Mouse (Mus musculus) activated CD4-positive, CD25-positive, alpha-beta regulatory T cell, adult 4 months (primary cell): ENCODE results near the gene Wdfy2. TPM values are rescaled to one million over a fixed set of nuclear protein-coding genes. Genes with fewer than 3 reads are reported as not detected.
"Not testable (repeated sequence)": the region's sequence is repeated elsewhere in the genome, so short reads cannot be mapped to it uniquely, and the experiment has no call there.

Experiments used
- ATAC-seq: one replicate; pipeline ENCODE4 v1.8.0; 2017
- polyA plus RNA-seq, 2 experiments: library from polyadenylated mRNA; unstranded; fragments of 100-300 nt; shearing (Covaris generic); gene quantifications; one replicate each; pipeline ENCODE4 v1.2.1; 2017

Wdfy2 gene
- polyA plus RNA-seq, 2 experiments from 2014 or later: 3.9 to 4.5 TPM

GRCm38 (mm10) chr14:62880084-62880851, 42.8 kb downstream of the Wdfy2 start:
- no peak for ATAC-seq

GRCm38 (mm10) chr14:62882061-62882614, 44.7 kb downstream of the Wdfy2 start:
- ATAC-seq: no peak

GRCm38 (mm10) chr14:62883551-62883950, 46.1 kb downstream of the Wdfy2 start:
- no peak for ATAC-seq

- ATAC-seq: no peak
Measured at GRCm38 (mm10) chr14:62884171-62884570, 46.7 kb downstream of the Wdfy2 start.

GRCm38 (mm10) chr14:62884639-62885038, 47.2 kb downstream of the Wdfy2 start:
- no peak for ATAC-seq

GRCm38 (mm10) chr14:62885146-62885545, 47.7 kb downstream of the Wdfy2 start:
- ATAC-seq: no peak

GRCm38 (mm10) chr14:62891401-62891800, 53.9 kb downstream of the Wdfy2 start:
- no peak for ATAC-seq

- no peak for ATAC-seq
Measured at GRCm38 (mm10) chr14:62892771-62893641, 55.5 kb downstream of the Wdfy2 start.

- not testable (repeated sequence) for ATAC-seq
Measured at GRCm38 (mm10) chr14:62893642-62894180, 56.2 kb downstream of the Wdfy2 start.

- ATAC-seq: no peak
Measured at GRCm38 (mm10) chr14:62894924-62895840, 57.7 kb downstream of the Wdfy2 start.

GRCm38 (mm10) chr14:62898061-62898460, 60.6 kb downstream of the Wdfy2 start:
- no peak for ATAC-seq

- no peak for ATAC-seq
Measured at GRCm38 (mm10) chr14:62907888-62908287, 70.4 kb downstream of the Wdfy2 start.

GRCm38 (mm10) chr14:62908550-62908949, 71.1 kb downstream of the Wdfy2 start:
- ATAC-seq: no peak

GRCm38 (mm10) chr14:62910859-62911258, 73.4 kb downstream of the Wdfy2 start:
- no peak for ATAC-seq

- no peak for ATAC-seq
Measured at GRCm38 (mm10) chr14:62915146-62915685, 77.7 kb downstream of the Wdfy2 start.

- no peak for ATAC-seq
Measured at GRCm38 (mm10) chr14:62916488-62917034, 79.1 kb downstream of the Wdfy2 start.

GRCm38 (mm10) chr14:62921401-62921800, 83.9 kb downstream of the Wdfy2 start:
- no peak for ATAC-seq

- ATAC-seq: no peak
Measured at GRCm38 (mm10) chr14:62922637-62923036, 85.2 kb downstream of the Wdfy2 start.

- ATAC-seq: no peak
Measured at GRCm38 (mm10) chr14:62924800-62925199, 87.3 kb downstream of the Wdfy2 start.

GRCm38 (mm10) chr14:62928101-62928541, 90.6 kb downstream of the Wdfy2 start:
- ATAC-seq: peak; percentile 65

- ATAC-seq: no peak
Measured at GRCm38 (mm10) chr14:62935361-62935760, 97.9 kb downstream of the Wdfy2 start.
